Mouse (Mus musculus) heart, postnatal 10 days (tissue): Measurements from ENCODE around the gene Arid1b. TPM values are rescaled to one million over a fixed set of nuclear protein-coding genes. Genes with fewer than 3 reads are reported as not detected.

Experiments used
- DNase-seq, 2 experiments: peaks; one replicate each; pipeline ENCODE4 v3.0.0; 2021
- intact Hi-C: fragments of 180-260 bp; cut with DNase I; formaldehyde crosslinking; loops from one replicate; pipeline ENCODE4 v1.15.1; 2025
- total RNA-seq, 2 experiments: library from RNA; stranded (reverse); gene quantifications; 2 replicates each; pipeline ENCODE4 v1.2.3; 2021

The Arid1b gene
- total RNA-seq, 2 experiments from 2014 or later, result 38.9 to 41.4 TPM

- DNase-seq, result peak; percentile 45 to 46
- intact Hi-C loops, result no loop called here
Observed at GRCm38 (mm10) chr17:5050970-5051530, 56.9 kb downstream of the Arid1b start.

- intact Hi-C loops, result no loop called here
- DNase-seq, result no peak
Observed at GRCm38 (mm10) chr17:5052091-5052799, 58.1 kb downstream of the Arid1b start.

- DNase-seq, result no peak
- intact Hi-C loops, result no loop called here
Observed at GRCm38 (mm10) chr17:5052800-5053179, 58.7 kb downstream of the Arid1b start.

GRCm38 (mm10) chr17:5053201-5053600, 59.1 kb downstream of the Arid1b start:
- DNase-seq, result no peak
- intact Hi-C loops, result no loop called here

GRCm38 (mm10) chr17:5055412-5055811, 61.3 kb downstream of the Arid1b start:
- intact Hi-C loops, result loop anchor here (5.0 kb wide), 2 partner anchors 52 to 132 kb away; no protein-coding TSS in a partner anchor
- DNase-seq, result no peak

GRCm38 (mm10) chr17:5056654-5057053, 62.5 kb downstream of the Arid1b start:
- DNase-seq, result no peak
- intact Hi-C loops, result loop anchor here (5.0 kb wide), 2 partner anchors 51 to 131 kb away; no protein-coding TSS in a partner anchor

- intact Hi-C loops, result loop anchor here (5.0 kb wide), 2 partner anchors 50 to 130 kb away; no protein-coding TSS in a partner anchor
- DNase-seq, result no peak
Observed at GRCm38 (mm10) chr17:5057286-5057685, 63.2 kb downstream of the Arid1b start.

- intact Hi-C loops, result loop anchor here (5.0 kb wide), 2 partner anchors 49 to 129 kb away; no protein-coding TSS in a partner anchor
- DNase-seq, result peak; percentile 76
Observed at GRCm38 (mm10) chr17:5057944-5058720, 64.0 kb downstream of the Arid1b start.

GRCm38 (mm10) chr17:5059092-5059601, 65.0 kb downstream of the Arid1b start:
- DNase-seq, result no peak
- intact Hi-C loops, result loop anchor here (5.0 kb wide), 2 partner anchors 48 to 128 kb away; no protein-coding TSS in a partner anchor

GRCm38 (mm10) chr17:5060515-5061084, 66.5 kb downstream of the Arid1b start:
- intact Hi-C loops, result no loop called here
- no peak for DNase-seq

- intact Hi-C loops, result no loop called here
- DNase-seq, result no peak
Observed at GRCm38 (mm10) chr17:5061183-5061582, 67.1 kb downstream of the Arid1b start.

- intact Hi-C loops, result no loop called here
- no peak for DNase-seq
Observed at GRCm38 (mm10) chr17:5061593-5061992, 67.5 kb downstream of the Arid1b start.

GRCm38 (mm10) chr17:5063471-5064176, 69.5 kb downstream of the Arid1b start:
- intact Hi-C loops, result no loop called here
- no peak for DNase-seq

GRCm38 (mm10) chr17:5064777-5065176, 70.6 kb downstream of the Arid1b start:
- intact Hi-C loops, result no loop called here
- DNase-seq, result no peak

- no peak for DNase-seq
- intact Hi-C loops, result no loop called here
Observed at GRCm38 (mm10) chr17:5065270-5065669, 71.1 kb downstream of the Arid1b start.

- intact Hi-C loops, result no loop called here
Observed at GRCm38 (mm10) chr17:5066835-5067234, 72.7 kb downstream of the Arid1b start.

GRCm38 (mm10) chr17:5067264-5067663, 73.1 kb downstream of the Arid1b start:
- no peak for DNase-seq
- intact Hi-C loops, result no loop called here

More at GRCm38 (mm10) chr17:5066835-5067234, 72.7 kb downstream of the Arid1b start:
- DNase-seq, result no peak

GRCm38 (mm10) chr17:5070399-5070798, 76.3 kb downstream of the Arid1b start:
- intact Hi-C loops, result no loop called here
- no peak for DNase-seq

GRCm38 (mm10) chr17:5072539-5072938, 78.4 kb downstream of the Arid1b start:
- intact Hi-C loops, result no loop called here

More at GRCm38 (mm10) chr17:5072539-5072938, 78.4 kb downstream of the Arid1b start:
- no peak for DNase-seq
